Mouse (Mus musculus) kidney, adult 2 months (tissue): ENCODE results near the gene Samd4b. TPM values are rescaled to one million over a fixed set of nuclear protein-coding genes. Genes with fewer than 3 reads are reported as not detected.

Source experiments
- DNase-seq: peaks from one replicate; pipeline ENCODE4 v3.0.0; 2021
- H3K27ac ChIP-seq: fragments of 200-500 bp; 2 replicates; pipeline ENCODE4 v1.5.1; 2012; ENCODE audit warnings: low read depth, low read length, control low read depth, inconsistent platforms; ENCODE audit not compliant: insufficient read depth
- H3K27me3 ChIP-seq: fragments of 200-500 bp; replicated peaks from 2 replicates; pipeline ENCODE4 v1.6.1; 2012; ENCODE audit warnings: mild to moderate bottlenecking, moderate library complexity, low read length, inconsistent platforms; ENCODE audit not compliant: control insufficient read depth, insufficient read depth
- H3K36me3 ChIP-seq: fragments of 200-500 bp; 2 replicates; pipeline ENCODE4 v1.6.1; 2012; ENCODE audit warnings: mild to moderate bottlenecking, moderate library complexity, low read length, inconsistent platforms; ENCODE audit not compliant: control insufficient read depth, insufficient read depth
- H3K4me1 ChIP-seq: fragments of 200-500 bp; 2 replicates; pipeline ENCODE4 v1.6.1; 2011; ENCODE audit warnings: low read length; ENCODE audit not compliant: control insufficient read depth, insufficient read depth
- H3K4me3 ChIP-seq: fragments of 200-500 bp; 2 replicates; pipeline ENCODE4 v1.5.1; 2011; ENCODE audit warnings: mild to moderate bottlenecking, low read depth, low read length, control low read depth; ENCODE audit not compliant: insufficient read depth
- CTCF ChIP-seq: fragments of 200-500 bp; conservative IDR thresholded peaks from 2 replicates; pipeline ENCODE4 v1.5.1; 2011; ENCODE audit warnings: low read depth, mild to moderate bottlenecking, control low read depth, low read length, moderate library complexity, mixed read lengths; ENCODE audit not compliant: insufficient read depth, insufficient read length
- POLR2A ChIP-seq: fragments of 200-500 bp; IDR thresholded peaks from one replicate; pipeline ENCODE4 v1.6.1; 2011; ENCODE audit warnings: low read depth, low read length, control low read depth
- WGBS: fragments of 180-500 bp; shearing (Covaris S2); methylation state at CpG from one replicate; pipeline ENCODE4 v1.1.7; 2018; 5-methylcytosine and 5-hydroxymethylcytosine counted together
- polyA plus RNA-seq: library from polyadenylated mRNA; depleted of rRNA; stranded (reverse); fragments of >200 nt; gene quantifications from 2 replicates; pipeline ENCODE4 v1.2.3, GENCODE M21; 2012

Gene Samd4b
- polyA plus RNA-seq, 1 experiment, result 67.0 TPM

DNA sequence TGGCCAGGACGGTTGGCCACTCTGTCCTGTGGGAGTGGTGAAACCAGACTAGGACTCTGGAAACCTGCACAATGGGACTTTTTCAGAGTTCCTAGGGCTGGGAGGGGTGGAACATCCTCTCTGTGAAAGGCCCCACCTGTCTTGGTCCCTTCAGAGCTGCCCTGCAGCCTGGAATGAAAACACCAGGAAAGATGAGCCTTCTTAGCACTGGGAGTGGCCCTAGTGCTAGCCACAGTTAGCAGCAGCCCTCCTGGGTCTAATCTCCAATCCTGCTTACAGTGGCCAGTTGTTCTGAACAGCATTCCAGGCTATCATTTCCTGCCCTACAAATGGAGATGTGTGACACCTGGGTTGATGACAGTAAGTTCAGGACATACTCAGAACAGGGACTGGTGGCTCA, 6.1 kb downstream of the Samd4b start:
- no peaks in the 10 kb centered on the region for H3K36me3 ChIP-seq
- DNase-seq, result no peak
- 48% methylated on average over 1 of the region's 1 CpGs for WGBS
- H3K4me1 ChIP-seq, result peaks cover 61% of the 10 kb centered on the region
- H3K4me3 ChIP-seq, result no peak overlapping the region
- TF ChIP-seq POLR2A, result no peak
- no peak for TF ChIP-seq CTCF
- H3K27me3 ChIP-seq, result no peaks in the 10 kb centered on the region
- no peak overlapping the region for H3K27ac ChIP-seq

DNA sequence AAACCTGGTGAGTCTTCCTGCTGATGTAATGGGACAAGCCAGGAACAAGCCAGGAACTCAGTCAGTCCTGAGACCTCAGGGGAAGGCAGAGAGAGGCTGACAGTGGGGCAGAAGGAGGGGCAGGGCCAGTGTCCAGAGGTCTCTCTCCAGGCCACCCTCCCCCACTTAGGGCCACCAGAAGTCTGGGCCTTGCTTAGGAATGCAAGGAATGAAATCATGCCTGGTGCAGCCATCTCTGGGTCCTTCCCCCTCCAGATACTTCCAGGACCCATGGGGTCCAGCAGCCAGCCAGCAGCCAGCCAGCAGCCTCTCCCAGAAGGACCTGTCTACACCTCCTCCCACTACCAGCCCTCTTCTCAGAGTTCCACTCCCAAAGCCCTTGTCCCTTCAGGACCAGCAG, 10.3 kb downstream of the Samd4b start:
- Histone ChIP-seq H3K4me3 (no peak overlapping the region), H3K27ac (peak overlapping the region; percentile 63), H3K36me3 (no peaks in the 10 kb centered on the region), H3K27me3 (no peaks in the 10 kb centered on the region), H3K4me1 (peaks cover 66% of the 10 kb centered on the region)
- no peak for TF ChIP-seq POLR2A
- no peak for TF ChIP-seq CTCF
- peak; percentile 84 for DNase-seq

DNA sequence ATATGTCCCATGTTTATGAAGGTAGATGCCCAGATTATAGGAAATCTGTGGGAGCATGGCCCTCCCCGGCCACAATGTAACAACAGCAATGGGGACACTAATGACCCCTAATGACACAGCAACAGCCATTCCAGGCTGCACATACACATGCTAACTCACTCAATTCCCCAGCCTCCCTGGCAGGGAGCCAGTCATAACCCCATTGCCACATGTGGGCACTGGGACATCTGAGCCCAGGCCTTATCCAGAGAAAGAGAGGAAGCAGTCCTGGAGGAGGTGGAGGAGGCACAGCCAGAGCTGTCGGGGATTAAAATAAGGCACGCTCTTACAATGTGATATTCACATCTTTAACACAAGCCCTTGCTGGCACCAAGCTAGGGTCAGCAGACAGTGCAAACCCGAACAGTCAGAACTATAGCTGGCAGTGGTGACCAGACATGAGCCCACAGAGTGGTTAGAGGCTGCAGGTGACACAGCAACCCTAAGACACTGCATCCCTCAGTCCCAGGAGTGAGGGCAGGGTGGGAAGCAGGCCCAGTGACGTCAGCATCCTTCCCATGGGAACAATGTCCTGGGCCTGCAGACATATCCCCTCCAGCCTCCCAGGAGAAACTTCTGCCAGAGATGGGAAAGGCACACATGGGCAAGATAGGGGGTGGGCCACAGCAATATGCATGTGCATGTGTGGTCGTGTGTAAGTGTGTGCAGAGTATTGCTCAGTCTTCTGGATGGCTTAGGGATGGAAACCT, 11.1 kb downstream of the Samd4b start:
- WGBS, result 50% methylated on average over 6 of the region's 6 CpGs
- Histone ChIP-seq H3K36me3 (no peaks in the 10 kb centered on the region), H3K27me3 (no peaks in the 10 kb centered on the region), H3K4me1 (peaks cover 61% of the 10 kb centered on the region), H3K4me3 (no peak overlapping the region), H3K27ac (peak overlapping the region; percentile 57; the same call in 1 of the 2 replicates)
- DNase-seq, result peak; percentile 48
- TF ChIP-seq CTCF (no peak), POLR2A (no peak)

DNA sequence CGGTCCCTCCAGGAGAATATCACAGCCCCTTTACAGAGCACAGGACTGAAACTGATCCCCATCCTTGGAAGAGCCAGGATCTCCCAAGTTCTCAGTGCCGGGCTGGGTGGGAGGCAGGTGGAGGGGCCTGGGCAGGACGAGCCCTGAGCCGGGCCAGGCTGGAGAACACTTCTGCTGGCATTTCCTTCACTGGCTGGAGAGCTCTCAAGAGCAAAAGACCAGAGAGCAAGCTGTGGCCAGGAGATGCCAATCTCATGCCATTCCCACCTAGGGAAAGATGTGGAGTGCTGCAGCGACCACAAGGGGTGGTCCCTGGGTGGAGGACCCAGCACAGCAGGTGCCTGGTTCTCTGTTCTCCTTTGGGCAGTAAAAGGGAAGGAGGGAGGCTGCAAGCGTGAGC, 12.9 kb downstream of the Samd4b start:
- Histone ChIP-seq H3K27me3 (no peaks in the 10 kb centered on the region), H3K4me1 (peaks cover 64% of the 10 kb centered on the region), H3K36me3 (no peaks in the 10 kb centered on the region), H3K4me3 (no peak overlapping the region), H3K27ac (no peak overlapping the region; the same call in 1 of the 2 replicates)
- WGBS, result 46% methylated on average over 6 of the region's 6 CpGs
- TF ChIP-seq POLR2A (no peak), CTCF (no peak)
- no peak for DNase-seq

DNA sequence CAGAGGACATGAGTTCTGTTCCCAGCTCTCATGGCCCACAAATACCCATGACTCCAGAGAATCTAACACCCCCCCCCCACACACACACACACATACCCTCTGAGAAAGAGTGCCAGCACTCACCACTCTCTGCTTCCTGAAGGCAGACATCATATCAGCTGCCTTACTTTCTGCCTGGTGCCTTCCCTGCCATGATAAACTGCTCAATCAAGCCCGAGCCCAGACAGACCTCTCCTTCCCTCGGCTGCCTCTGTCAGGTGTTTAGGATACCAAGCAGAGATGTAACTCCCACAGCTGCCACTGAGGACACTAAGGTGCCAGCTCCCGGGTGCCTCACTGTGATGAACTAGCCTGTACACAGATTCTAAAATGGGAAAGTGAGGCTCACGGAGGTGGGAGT, 13.5 kb downstream of the Samd4b start:
- H3K27me3 ChIP-seq, result no peaks in the 10 kb centered on the region
- TF ChIP-seq CTCF (no peak), POLR2A (no peak)
- no peaks in the 10 kb centered on the region for H3K36me3 ChIP-seq
- H3K4me3 ChIP-seq, result no peak overlapping the region
- peaks cover 69% of the 10 kb centered on the region for H3K4me1 ChIP-seq
- no peak for DNase-seq
- WGBS, result 59% methylated on average over 4 of the region's 4 CpGs
- H3K27ac ChIP-seq, result peak overlapping the region; percentile 11

DNA sequence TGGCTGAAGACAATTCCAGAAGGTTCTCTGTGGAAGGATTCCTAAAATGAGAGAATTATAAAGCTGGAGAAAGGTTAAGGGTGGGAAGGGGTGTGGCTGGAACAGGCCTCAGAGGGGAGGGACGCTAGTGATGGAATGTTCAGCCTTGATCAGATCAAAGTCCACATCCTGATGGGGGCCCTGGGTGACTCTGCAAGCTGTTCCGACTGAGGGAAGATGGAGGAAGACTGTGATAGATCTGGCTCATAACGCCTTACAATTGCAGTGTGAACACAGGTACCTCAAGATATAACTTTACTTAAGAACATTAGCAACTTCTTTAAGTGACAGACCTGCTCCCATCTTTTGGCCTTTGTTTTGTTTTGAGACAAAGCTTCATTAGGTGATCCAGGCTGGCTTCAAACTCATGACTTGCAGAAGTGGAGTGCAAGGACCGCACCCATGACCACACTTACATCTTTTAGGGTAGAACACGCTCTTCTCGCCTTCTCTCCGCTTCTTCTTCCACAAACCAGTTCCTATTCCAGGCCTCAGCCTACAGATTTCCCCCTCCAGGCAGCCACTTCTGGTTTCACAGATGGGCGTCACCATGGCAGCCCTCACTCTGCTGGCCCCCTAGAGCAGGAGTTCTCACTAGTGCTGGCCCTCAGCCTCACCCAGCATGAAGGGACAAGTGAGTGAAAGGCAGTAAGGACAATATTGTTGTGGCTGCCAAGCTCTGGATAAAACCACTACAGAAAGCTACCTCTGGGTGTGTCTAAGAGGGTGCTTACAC, 14.2 kb downstream of the Samd4b start:
- Histone ChIP-seq H3K4me3 (no peak overlapping the region), H3K4me1 (peaks cover 69% of the 10 kb centered on the region), H3K36me3 (no peaks in the 10 kb centered on the region), H3K27ac (peak overlapping the region; percentile 11), H3K27me3 (no peaks in the 10 kb centered on the region)
- TF ChIP-seq CTCF (no peak), POLR2A (no peak)
- peak; percentile 67 for DNase-seq
- WGBS, result 64% methylated on average over 8 of the region's 8 CpGs

DNA sequence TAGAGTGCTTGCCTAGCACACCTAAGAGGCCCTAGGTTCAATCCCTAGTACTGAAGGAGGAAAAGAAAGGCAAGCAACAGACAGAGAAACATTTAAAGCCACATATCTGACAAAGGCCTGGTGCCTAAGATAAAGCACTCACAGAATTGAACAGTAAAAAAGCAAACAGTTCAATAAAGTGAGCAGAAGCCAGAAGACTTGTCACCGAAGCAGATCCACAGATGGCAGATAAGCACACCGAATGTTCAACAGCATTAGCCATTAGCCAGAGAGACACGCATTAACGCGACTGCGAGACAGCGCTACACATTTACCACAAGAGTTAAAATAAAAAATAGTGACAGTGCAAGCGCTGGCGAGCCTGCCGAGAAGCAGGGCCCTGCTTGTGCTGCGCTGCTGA, 15.1 kb downstream of the Samd4b start:
- WGBS, result 76% methylated on average over 11 of the region's 11 CpGs
- Histone ChIP-seq H3K27ac (no peak overlapping the region), H3K4me1 (peaks cover 70% of the 10 kb centered on the region), H3K27me3 (no peaks in the 10 kb centered on the region), H3K4me3 (no peak overlapping the region), H3K36me3 (no peaks in the 10 kb centered on the region)
- no peak for DNase-seq
- TF ChIP-seq POLR2A (no peak), CTCF (no peak)
